Mouse (Mus musculus) liver, embryonic 14.5 days (tissue): Measurements from ENCODE around the gene Mamdc2.

Experiments used
- CTCF ChIP-seq: IDR thresholded peaks from 2 replicates; pipeline ENCODE4 v1.5.1; 2016; ENCODE audit warnings: antibody characterized with exemption, low read depth, control low read depth
- EP300 ChIP-seq: IDR thresholded peaks from 2 replicates; pipeline ENCODE4 v1.6.1; 2016; ENCODE audit warnings: antibody characterized with exemption, low read depth

DNA sequence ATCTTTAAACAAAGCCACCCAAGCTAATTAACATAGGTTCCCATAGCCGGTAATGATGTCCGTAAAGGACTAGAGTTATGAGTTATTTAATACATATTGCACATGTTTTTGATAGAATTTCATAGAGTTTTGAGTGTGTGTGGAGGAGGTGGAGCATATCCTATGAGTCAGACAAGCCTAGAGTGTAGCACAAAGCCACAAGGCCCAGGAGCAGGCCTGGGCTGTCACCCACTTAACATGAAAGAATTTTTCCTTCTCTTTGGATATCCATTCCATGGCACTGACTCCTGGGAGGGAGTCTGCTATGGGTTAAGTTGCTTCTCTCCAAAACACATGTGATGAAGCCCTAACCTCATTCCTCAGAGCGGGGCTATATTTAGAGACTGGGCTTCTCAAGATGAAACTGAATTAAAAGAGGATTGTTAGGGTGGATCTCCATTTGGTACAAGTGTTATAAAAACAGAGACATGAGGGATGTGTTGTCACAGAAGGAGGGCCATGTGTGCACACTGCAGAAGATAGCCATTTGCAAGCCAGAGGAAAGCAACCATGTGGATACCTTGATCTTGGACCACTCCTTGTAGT, 121.1 kb downstream of the Mamdc2 start:
- TF ChIP-seq CTCF (no peak), EP300 (no peak)
